Mouse (Mus musculus) right cerebral cortex, adult 2 months (tissue): Measurements from ENCODE around the gene Lix1l.

Source experiments
- DNase-seq, 2 experiments: peaks; one replicate each; pipeline ENCODE4 v3.0.0; 2021 to 2022; ENCODE audit warnings: low spot score in 2 of 2

The Lix1l gene

DNA sequence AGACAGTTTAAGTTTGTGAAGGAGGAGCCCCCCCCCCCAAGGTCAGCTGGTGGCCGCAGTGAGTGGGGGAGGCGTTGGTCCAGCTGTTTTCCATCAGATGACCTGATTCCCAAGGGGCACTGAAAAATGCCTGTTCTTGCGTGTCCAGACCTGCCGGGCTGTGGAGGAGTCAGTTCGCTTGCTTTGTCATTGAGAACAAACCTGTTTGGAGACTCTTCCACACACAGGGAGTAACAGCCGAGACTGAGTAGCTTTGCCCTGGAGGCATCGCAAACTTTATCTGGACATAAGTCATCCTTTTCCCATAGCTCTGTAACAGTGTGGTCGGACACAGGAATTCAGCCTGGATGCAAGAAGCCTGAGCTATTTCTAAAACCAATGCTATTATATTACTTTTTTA lies 73.5 kb downstream of the Lix1l start:
- no peak for DNase-seq

DNA sequence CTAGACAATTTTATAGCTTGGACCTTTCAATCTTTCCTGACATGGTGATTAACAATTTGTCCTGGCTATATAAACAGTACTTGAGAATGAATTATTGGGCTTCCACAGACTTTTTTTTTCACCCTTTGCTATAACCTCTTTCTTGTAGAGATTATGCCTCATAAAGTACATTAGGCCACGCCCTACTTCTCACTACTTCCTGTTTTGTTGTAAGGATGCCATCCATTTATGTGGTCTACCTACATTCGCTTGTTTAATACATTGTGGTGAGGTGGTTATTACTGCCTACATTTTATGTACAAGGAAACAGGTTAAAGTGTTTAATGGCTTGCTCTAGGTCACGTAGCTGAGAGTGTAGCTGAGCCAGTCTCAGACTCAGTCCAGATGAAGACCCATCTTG lies 74.2 kb downstream of the Lix1l start:
- DNase-seq: no peak

DNA sequence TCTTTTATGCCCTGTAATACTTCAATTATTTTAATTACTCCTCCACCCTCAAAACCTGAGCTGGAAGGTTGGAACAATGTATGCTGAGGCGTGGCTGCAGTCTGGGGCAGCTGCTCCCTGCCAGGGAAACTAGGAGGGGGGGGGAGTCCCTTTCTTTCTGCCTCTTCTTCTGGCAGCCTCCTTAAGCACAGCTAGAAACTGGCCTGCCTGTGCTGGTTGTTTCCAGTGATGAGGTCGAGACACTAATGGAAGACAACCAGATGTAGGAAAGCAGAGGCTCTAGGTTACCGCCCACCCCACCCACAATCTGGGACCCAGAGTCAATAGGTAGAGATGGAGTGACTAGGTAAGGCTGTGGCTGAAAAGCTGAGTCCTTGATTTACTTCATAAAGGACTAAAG lies 74.7 kb downstream of the Lix1l start:
- no peak for DNase-seq
